Mouse (Mus musculus) frontal cortex, adult (tissue): ENCODE results near the gene Tmc8.
"Not testable (repeated sequence)": the region's sequence is repeated elsewhere in the genome, so short reads cannot be mapped to it uniquely, and the experiment has no call there.

Experiments used
- ATAC-seq: cut with Nextera tagmentation; 2 replicates; pipeline ENCODE4 v1.9.2; 2017; ENCODE audit warnings: mild to moderate bottlenecking, moderate library complexity, mixed read lengths; ENCODE audit not compliant: low TSS enrichment

Tmc8 gene

DNA sequence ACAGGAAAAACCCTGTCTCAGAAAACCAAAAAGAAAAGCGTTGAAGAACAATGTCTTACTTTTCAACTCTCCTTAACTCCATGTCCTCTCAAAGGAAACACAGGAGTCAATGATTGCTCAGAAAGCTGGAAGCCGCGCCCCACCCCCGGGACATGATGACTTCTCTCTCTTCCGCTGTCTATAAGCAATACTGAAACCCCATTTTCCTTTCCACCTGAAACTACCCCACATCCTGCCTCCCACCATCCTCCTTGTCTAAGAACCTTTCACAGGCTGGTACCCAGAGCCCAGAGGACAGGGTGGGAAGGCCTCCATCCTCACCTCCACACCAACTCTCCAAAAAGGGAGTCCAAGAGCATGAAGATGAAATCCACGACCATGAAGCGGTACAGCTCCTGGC, 9.5 kb upstream of the Tmc8 start:
- ATAC-seq: no peak

DNA sequence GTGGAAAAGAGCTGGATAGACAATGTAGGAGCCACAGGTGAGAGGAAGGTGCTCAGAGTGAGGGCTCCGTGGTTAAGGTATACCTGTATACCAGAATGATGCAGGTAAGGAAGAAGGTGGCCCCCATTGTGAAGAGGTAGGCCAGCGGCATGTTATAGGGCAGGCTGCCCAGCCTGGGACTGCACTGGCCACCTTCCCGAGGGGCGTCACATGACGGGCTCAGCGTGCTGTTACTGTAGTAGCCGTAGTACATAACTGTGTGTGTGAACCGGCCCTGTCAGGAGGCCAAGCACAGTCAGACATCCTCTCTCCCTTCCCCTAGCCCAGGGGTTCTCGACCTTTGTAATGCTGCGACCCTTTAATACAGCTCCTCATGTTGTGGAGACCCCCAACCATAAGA, 7.0 kb upstream of the Tmc8 start:
- no peak for ATAC-seq

DNA sequence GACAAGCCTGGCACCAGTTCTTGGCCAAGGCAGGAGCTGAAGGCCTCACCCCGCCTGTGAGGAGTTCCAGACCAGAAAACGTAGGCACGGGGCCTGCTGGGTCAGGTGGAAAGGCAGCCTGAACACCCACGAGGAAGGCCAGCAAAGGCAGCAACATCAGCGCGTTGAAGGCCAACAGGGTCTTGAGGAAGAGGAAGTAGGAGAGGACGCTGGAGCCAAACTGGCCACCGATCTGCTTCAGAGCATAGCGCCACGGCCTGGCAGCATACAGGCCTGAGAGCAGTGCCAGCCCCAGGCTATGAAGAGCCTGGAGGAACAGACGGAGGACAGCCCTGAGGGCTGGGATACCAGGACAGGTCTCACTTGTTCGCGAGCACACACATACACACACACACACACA, 6.3 kb upstream of the Tmc8 start:
- ATAC-seq: no peak

DNA sequence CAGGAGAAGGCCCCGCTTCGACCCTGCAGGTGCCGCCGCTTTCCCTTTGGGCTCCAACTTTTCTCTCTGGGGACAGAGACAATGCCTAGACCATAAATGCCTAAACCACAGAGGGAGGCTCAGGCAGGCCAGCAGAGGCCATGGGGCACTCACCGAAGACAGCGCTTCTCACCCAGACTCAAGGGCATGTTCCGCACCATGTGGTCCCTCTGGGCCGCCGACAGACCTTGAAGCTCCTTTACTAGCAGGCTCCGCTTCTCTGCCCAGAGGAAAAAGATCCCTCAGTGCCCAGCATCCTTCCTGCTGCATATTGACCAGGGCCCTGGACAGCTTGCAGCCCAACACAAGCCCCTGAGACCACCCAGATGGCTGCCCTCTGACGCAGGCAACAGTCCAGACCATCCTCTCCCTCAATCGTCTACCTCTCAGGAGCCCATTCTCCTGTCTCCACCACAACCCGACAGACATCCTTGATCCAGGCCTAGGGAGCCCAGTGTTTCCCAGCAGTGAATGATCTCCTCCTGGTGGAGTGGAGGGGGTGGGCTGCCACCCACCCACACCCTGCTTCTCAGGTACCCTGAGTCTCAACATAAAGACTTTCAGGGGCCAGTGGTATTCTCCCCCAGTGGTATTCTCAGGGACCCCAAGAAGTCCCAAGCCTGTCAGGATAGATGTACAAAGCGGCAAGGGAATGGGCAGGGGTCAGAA, 5.6 kb upstream of the Tmc8 start:
- ATAC-seq: no peak

DNA sequence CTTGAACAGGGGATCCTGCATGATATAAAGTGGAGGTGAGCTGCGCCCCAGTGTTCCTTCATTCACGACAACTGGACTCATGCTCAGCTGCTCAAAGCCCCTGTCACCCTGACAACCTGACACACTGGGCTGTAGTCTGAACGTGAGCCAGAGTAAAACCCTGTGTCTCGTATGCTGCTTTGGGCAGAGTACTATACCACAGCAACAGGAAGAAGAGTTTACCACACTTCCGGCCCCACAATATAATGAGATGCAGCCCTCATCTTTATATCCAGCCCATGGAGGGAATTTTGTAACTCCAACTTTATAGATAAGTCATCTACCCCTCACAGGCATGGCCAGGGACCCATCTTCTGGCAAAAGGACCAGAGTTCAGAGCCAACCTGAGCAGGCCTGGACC, 4.8 kb upstream of the Tmc8 start:
- no peak for ATAC-seq

DNA sequence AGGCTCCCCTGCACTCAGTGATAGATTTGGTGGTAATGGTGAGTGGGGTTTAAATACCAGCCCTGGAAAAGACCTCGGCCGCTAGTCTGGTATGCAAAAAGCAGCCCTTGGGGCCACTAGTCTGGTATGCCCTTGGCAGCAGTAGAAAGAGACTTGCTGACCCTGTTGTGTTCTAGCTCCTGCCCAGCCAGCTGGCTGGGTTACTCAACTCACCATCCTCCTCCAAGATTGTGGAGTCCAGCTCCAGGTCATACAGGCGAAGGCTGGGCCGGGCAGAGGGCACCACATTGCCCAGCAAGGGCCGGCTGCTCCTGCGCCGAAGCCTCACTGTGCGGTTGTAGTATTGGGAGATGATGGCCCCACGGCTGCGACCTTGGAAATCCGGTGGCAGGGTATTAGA, 3.8 kb upstream of the Tmc8 start:
- no peak for ATAC-seq

DNA sequence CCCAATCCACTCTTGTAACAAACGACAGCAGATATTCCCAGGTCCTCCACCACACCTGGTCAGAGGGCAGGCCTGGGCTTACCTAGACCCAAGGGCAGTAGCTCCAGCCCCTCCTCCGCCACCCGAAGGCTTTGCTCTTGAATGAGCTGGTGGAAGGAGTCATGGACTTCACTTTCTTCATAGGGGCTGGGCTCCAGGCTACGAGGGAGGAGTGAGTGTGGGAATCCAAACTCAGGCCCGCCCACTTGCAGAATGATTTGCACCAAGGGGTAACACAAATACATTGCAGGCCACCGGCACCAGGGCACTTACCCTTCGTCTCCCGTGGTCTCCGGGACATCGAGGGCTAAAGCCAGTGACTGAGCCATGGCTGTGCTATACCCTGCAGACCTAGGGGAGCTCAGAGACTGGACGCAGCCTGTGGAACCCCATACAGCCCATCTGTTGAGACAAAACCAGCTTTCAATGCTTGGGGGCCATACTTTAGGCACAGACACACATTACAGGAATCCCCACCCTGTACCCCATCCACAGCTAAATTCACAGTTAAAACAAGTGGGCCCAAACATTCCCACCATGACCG, 2.9 kb upstream of the Tmc8 start:
- no peak for ATAC-seq

DNA sequence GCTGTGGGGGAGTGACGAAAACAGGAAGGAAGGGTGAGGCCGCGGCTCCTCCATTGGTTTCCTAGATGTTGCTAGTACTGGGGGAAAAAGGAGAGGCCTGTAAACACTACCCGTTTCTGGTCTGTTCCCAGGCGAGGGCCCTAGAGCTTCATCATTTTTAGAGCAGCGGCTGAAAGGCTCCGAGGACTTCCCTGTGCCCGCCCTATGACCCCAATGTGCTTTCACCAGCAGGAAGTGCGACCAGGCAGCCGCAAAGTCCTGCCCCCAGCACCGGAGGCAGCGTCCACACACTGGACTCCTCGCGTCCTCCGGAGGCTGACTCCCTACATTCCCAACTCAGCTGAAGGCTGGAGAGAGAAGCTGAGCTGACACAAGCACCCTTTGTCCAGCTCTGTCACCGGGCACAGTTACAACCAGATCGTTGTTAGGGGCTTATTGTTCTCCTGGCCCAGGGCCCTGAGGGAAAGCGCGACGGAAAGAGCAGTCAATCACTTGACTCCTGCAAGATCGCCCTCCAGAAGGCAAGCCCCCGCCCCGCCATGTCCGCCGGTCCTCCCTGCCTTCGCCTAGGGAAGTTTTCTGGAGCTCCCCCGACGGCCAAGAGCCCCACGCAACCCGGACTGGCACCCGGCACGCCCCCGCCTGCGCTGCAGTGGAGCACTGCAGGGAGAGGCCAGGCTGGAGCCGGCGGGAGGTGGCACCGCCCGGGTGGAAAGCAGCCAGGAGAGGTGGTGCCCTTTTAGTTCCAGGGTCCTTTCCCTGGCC, 2.3 kb upstream of the Tmc8 start:
- peak; percentile 53; the same call in 1 of the 2 replicates for ATAC-seq

DNA sequence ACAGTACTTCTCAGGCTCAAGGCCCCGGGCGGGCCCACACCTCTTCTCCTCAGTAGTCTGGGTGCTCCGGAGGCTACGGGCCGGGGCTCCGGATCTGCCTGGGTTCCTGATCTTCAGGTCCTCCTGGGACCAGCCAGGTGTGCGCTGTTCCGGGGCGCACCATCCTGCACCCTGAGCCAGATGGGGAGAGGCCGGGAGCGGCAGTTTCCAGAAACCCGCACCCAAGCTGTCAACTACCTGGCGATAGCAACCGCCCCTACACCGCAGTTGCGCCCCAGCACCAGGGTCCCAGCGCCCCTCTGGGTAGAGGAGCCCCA, 1.7 kb upstream of the Tmc8 start:
- ATAC-seq: no peak

DNA sequence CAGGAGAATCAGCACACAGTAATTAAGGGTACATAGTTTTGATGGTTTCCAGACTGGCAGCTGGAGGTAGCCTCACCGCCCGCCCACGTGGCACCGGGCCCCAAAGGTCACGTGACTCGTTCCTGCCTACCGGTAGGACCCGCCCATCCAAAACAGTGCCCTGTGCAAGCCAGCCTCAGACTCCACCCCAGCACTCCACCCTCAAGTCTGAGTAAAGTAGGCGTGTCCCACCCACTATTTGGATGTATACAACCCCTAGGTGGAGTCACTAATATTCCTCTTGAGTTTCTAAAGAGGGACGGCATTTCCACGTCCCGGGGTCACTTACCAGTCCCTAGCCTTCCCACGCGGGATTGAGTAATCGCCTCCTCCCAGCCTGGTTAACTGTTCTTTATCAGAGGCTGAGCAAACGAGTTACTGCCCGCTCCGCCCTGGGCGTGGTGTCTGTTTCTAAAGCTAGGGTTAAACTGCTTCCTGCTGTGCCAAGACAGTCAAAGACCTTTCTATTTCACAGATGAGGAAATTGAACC, 1.2 kb upstream of the Tmc8 start:
- no peak for ATAC-seq

DNA sequence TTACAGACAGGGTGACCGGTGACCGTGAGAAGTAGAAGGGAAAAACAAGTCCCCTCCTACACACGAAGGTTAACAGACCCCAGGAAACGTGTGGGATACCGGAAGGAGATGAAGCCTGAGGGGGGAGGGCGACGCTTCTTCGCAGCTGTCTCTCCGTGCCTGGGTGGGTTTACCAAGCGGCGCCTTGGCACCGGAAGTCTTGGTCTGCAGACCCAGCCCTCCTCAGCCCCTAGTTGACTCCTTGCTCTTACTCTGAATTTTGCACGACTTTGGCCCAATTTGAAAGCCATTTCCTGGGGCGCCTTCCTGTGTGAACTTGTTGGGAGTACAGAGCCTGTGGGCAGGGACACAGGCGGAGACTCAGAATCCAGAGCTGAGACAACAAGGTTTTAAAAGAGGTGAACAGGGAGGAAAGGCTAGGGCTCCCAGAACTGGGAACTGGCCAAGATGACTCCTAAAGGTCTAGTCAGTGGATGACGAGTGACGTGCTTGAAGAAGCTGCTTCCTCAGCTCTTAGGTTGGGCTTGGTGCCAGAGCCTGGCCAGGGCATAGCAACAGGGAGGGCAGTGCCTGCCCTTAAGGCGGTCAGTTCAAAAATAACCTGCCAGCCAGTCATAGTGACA, 566 bp upstream of the Tmc8 start:
- ATAC-seq: no peak

DNA sequence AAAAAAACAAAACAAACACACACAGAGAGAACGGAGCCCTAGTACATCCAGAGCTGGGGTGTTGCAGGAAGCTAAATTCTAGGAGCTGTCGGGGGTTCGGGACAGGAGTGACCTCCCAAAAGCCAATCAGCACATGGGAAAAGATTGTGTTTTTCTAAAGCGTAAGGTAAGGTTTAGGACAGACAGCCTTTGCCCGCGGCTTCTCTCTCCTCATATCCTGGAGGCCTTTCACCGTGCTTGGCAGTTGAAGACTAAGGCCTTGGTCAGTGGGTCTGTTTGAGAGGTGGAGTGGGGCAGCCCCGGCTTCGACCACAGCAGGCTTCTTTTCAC, 794 bp downstream of the Tmc8 start:
- ATAC-seq: no peak

DNA sequence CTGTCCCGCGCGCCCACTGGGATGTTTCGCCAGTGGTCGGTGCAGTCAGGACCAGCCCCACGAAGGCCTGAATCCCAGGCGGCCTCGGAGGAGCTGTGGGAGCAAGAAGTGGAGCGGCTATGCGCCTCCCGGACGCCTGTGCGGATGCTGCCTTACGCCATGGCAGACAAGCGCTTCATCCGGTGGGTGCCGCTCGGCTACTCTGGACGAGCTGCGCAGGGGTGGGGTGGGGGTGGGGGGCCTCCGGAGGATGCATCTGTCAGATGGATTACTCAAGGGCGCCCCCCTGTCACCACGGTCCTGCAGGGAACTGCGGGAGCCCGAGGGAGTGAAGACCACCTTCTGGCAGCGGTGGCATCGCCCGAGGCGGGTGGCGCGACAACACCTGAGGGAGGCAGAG, 1.2 kb downstream of the Tmc8 start:
- no peak; the same call in 1 of the 2 replicates for ATAC-seq

DNA sequence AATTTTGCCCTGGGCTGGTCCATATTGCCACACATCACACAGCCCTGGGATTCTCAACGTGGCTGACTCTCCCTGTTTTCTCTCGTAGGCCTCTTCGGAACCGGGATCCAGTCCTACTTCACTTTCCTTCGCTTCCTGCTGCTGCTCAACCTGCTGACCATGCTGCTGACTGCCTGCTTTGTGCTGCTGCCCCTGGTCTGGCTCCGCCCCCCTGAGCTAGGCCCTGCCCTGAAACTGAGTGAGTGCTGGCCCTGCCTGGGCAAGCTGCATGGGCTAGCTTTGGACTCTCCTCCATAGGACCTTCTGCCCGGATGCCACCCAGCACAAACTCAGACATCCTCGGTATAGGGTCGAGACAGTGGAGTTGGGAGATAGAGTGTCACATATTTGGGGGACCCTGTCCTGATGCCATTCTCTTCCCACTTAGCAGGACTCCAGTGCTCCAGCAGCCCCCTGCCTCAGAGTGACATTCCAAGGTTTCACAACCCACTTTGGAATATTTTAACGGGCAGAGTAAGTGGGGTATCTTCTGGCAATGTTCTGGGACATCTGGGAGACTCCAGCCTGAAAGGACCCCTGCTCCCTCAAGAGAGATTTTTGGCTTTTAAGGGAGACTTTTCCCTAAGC, 1.9 kb downstream of the Tmc8 start:
- ATAC-seq: no peak

DNA sequence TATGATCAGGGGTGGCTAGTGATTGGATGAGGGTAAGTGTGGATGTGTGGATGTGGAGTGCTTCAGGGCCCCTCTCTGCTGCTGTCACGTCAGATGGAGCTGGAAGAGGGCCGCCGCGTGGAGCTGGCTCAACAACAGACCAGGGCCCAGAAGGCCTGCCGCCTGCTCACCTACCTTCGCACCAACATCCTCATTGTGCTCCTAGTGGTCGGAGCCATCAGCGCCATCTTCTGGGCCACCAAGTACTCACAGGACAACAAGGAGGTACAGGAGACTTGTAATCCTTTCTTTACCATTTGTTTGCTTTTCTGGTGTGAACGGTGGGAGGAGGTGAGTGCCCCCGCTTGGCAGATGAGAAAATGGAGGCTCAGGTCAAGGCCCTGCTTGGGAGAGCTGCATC, 4.4 kb downstream of the Tmc8 start:
- ATAC-seq: peak; percentile 62; the same call in 1 of the 2 replicates

DNA sequence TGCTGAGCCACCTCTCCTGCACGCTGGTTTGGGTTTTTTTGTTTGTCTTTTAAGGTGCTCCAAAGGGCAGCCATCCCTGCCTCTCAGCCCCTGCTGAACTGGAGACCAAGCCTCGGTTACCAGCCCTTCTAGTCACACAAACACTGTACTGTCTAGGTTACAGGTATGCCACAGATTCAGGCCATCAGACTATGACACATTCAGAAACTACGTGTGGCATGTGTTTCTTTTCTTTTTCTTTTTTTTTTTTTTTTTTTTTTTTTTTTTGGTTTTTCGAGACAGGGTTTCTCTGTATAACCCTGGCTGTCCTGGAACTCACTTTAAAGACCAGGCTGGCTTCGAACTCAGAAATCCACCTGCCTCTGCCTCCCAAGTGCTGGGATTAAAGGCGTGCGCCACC, 6.6 kb downstream of the Tmc8 start:
- ATAC-seq: not testable (repeated sequence)

DNA sequence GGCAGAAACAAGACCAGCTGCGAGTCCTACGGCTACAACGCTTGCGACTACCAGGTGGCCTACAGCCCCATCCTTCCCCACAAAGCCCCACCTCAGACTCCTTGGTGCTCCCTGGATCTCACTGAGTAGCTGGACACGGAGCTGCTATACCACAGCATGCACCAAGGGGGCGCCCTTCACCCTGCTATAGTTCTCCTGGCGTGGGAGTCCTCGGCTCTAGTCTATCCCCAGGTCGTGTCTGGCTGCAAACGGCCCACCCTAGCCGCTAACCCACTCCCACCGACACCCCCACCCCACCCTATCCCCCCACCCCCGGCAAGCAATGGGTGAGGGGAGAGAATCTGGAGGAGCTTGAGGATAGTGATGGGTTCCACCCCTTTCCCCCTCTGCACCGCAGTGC, 8.4 kb downstream of the Tmc8 start:
- peak; percentile 59; the same call in 1 of the 2 replicates for ATAC-seq

DNA sequence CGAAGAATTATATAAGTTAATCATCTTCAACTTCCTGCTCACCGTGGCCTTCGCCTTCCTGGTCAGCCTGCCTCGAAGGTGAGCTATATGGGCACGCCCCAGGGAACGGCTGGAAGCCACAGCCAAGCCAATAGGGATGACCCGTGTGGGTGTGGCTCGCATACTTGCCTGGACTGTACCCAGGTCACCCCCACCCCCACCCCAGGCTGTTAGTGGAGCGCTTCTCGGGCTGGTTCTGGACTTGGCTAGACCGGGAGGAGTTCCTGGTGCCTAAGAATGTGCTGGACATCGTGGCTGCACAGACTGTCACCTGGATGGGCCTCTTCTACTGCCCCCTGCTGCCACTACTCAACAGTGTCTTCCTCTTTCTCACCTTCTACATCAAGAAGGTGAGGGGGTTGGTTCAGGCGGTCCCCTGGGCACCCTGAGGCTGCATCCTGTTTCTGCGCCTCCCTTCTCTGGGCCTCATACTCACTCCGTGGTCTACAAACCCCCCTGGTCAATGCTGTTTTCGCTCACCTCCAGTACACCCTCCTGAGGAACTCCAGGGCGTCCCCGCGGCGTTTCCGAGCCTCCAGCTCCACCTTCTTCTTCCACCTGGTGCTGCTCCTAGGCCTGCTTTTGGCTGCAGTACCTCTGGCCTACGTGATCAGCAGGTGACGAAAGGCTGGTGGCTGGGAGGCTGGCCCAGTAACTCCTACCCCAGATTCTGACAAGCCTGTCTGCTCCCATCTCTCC, 9.0 kb downstream of the Tmc8 start:
- no peak for ATAC-seq

DNA sequence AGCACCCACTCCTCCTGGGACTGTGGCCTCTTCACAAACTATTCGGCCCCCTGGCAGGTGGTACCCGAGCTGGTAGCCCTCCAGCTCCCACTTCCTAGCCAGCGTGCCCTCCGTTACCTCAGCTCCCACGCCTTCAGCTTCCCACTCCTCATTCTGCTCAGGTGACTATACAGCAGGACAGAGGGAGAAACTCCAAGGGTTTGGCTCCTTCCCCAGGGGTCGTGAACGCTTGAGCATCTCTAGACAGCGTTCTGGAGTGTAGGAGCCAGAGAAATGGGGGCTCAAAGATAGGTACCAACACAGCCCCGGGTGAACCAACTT, 9.5 kb downstream of the Tmc8 start:
- no peak for ATAC-seq

DNA sequence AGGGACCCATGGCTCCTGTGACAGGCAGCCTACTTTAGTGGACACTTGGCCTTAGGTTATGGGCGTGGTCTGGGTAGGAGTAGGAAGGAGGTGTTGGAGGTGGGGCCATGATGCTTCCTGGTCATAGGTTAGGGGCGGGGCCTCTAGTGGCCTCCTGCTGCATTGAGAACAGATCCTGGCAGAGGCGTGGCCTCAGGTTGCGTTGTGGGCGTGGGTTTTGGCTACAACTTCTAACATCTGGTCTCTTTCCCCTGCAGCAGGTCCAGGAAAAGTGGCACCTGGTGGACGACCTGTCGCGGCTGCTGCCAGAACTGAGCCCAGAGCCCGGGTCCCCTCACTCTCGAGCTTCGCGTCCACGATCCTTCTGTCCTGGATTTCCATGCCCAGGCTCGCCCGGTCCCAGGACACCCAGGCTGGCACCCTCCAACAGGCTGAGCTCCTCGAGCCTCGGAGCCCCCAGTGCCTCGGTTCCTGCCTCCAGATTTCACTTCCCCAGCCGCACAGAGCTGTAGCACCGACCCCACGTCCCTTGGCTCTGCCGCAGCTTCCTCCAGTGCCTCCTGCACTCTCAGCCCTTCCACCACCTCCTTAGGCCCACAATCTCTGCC, 10.5 kb downstream of the Tmc8 start:
- no peak for ATAC-seq

DNA sequence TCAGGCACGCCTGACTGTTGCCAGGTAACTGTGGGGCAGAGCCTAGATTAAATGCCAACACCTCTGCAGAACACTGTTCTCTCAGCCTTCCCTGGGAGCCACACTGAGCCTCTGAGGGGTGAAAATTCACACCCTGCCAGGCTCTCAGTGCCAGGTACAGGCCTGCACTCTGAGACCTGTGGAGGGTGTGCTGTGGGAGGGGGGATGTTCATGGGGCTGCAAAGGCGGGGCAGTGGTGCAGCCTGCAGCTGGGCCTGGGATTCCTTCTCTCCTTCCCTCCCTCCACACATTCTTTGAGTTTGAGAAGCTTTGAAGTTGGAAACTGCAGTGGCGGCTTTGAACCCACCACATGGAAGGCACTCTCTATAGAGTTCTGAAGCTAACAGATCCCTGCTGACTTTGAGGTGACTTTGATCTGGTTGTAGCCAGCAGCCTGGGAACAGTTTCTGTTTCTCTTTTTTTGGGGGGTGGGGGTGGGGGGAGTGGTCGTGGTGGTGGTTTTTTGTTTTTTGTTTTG, 12.2 kb downstream of the Tmc8 start:
- ATAC-seq: no peak
